Mouse (Mus musculus): ENCODE results near the gene Tead1.

GRCm38 (mm10) chr7:112720989-112721337 lies 41.8 kb downstream of the Tead1 start:
- TF ChIP-seq CTCF (IDR thresholded peaks at IDR 0.05; ENCODE audit: control insufficient read depth, insufficient read depth, insufficient replicate concordance, low read depth, low read length) (no peak), POLR2A (IDR thresholded peaks at IDR 0.05; ENCODE audit: control insufficient read depth, low read depth, low read length) (no peak)

All from testis, adult 2 months (tissue).